Mouse (Mus musculus): Measurements from ENCODE around the gene Smad3. TPM values are rescaled to one million over a fixed set of nuclear protein-coding genes. Genes with fewer than 3 reads are reported as not detected.

The Smad3 gene
- polyA plus RNA-seq, 1 experiment from 2014 or later = 11.8 TPM

DNA sequence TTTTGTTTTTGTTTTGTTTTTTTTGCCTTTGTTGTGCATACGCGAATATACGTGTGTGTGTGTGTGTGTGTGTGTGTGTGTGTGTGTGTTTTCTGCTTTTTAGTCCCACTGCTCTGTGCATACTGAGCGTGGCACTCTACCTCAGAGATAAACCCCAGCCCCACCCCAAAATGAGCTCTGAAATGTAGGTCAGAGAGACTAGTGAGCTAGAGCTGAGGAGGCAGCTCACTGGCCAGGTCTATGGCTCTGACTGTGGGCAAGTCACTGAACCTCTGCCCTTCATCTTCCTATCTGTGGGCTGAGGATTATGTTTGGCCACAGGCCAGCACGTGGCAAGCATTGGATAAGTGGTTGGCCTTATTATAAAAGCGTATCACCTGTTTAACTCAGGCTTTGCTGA is 153.9 kb downstream of the Smad3 start:
- H3K4me1 ChIP-seq (ENCODE audit: insufficient read depth, low read depth, low read length) = 0 out of 2 replicates have a peak, but pooled peaks cover 3% of the 10 kb centered on the region
- no peak overlapping the region for H3K9ac ChIP-seq (replicated peaks; ENCODE audit: low read depth)
- H3K4me3 ChIP-seq (ENCODE audit: low read depth, low read length) = no peak overlapping the region
- H3K27ac ChIP-seq (ENCODE audit: low read length) = no peak overlapping the region
- H3K36me3 ChIP-seq (ENCODE audit: insufficient read depth, low read length) = no peaks in the 10 kb centered on the region
- no peak for ATAC-seq
- no peaks in the 10 kb centered on the region for H3K27me3 ChIP-seq (replicated peaks; ENCODE audit: insufficient read depth, low read length)
- no peaks in the 10 kb centered on the region for H3K9me3 ChIP-seq (ENCODE audit: low read length)
- peak overlapping the region; percentile 77; the same call in 1 of the 2 replicates for H3K4me2 ChIP-seq (replicated peaks; ENCODE audit: low read depth, low read length)
- WGBS = 51% methylated on average over 6 of the region's 6 CpGs
- no peak for TF ChIP-seq CTCF (IDR thresholded peaks at IDR 0.05)
- no peak for TF ChIP-seq EP300 (IDR thresholded peaks at IDR 0.05)
- no peak for DNase-seq (ENCODE audit: low spot score)

DNA sequence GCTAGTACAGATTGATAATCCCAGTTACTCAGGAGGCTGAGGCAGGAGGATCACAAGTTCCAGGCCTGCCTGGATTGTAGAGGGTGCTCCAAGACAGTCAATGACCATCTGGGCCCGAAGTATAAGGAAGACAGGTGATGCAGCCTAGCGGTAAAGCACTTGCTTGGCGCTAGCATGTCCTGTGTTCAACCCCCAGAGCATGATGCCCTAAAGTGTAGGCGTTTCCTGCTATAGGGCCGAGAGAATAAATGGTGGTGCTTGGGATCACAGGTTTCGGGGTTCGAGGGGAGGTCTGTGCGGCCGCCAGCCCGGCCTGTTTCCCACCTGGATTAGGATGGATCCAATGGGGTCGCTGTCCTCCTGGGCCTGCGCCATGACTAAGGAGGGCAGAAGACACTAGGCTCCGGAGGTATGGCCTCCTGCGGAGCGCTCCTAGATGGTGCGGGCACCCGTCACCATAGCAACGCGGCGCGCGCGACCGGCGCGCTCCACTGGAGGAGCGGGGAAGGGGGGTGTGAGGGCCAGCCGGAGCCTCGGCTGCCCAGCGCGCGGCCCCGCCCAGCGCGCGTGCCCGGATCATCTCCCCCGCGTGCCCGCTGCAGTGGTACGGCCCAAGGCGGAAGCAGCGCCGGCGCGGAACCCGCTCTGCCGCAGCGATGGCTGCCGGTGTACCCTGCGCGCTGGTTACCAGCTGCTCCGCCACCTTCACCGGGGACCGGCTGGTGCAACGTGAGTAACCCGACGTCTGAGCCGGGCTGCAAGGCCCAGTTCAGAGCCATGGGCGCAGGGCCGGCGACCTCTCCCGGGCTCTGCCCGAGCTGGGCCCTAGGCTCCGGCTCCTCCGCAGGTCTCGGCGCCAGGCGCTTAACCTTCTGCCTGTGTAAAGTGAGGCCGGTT is 155.5 kb downstream of the Smad3 start, which contains the start of the genes Iqch and Aagab:
Gene Iqch (minus strand): TSS at position 451 of the 897 bp plus-strand sequence.
Gene Aagab (plus strand): TSS at position 618 of the 897 bp plus-strand sequence.
- no peaks in the 10 kb centered on the region for H3K9me3 ChIP-seq (ENCODE audit: low read length)
- DNase-seq (ENCODE audit: low spot score) = peak; percentile 97
- no peaks in the 10 kb centered on the region for H3K27me3 ChIP-seq (replicated peaks; ENCODE audit: insufficient read depth, low read length)
- ATAC-seq = peak; percentile 99
- H3K4me2 ChIP-seq (replicated peaks; ENCODE audit: low read depth, low read length) = peak within 1 kb of the TSS; percentile 77
- H3K9ac ChIP-seq (replicated peaks; ENCODE audit: low read depth) = peak within 1 kb of the TSS; percentile 91
- H3K36me3 ChIP-seq (ENCODE audit: insufficient read depth, low read length) = no peaks in the 10 kb centered on the region
- H3K27ac ChIP-seq (ENCODE audit: low read length) = peak within 1 kb of the TSS; percentile 66; the same call in 1 of the 2 replicates
- 0 out of 2 replicates have a peak, but pooled peaks cover 3% of the 10 kb centered on the region for H3K4me1 ChIP-seq (ENCODE audit: insufficient read depth, low read depth, low read length)
- peak within 1 kb of the TSS; percentile 88 for H3K4me3 ChIP-seq (ENCODE audit: low read depth, low read length)
- 2% methylated on average over 41 of the region's 70 CpGs for WGBS
- TF ChIP-seq EP300 (IDR thresholded peaks at IDR 0.05) (no peak), CTCF (IDR thresholded peaks at IDR 0.05) (no peak; the same call in 1 of the 2 replicates)

Other genes with a start within 250 kb of the Smad3 start
- 0.06 and 0.24 TPM in 2 replicates for gene Iqch, start 155.5 kb downstream of the Smad3 start, polyA plus RNA-seq (2015; fragmentation: Nextera tagmentation; extraction: Ambion mirVana)
- gene Aagab, start 155.3 kb downstream of the Smad3 start, polyA plus RNA-seq (2015; fragmentation: Nextera tagmentation; extraction: Ambion mirVana) = 17.0 and 20.5 TPM in 2 replicates